Mouse (Mus musculus): ENCODE results near the gene Tmem176b.

- TF ChIP-seq POLR2A (IDR thresholded peaks at IDR 0.05; ENCODE audit: control insufficient read depth, low read depth, low read length) (no peak), CTCF (IDR thresholded peaks at IDR 0.05; ENCODE audit: control insufficient read depth, insufficient read depth, insufficient replicate concordance, low read depth, low read length) (no peak)
Observed at GRCm38 (mm10) chr6:48832426-48832825, 8.9 kb downstream of the Tmem176b start.
